Mouse (Mus musculus): ENCODE data around the gene Aff1. TPM values are rescaled to one million over a fixed set of nuclear protein-coding genes. Genes with fewer than 3 reads are reported as not detected.

The Aff1 gene
- polyA plus RNA-seq, 1 experiment: 12.9 TPM

- Histone ChIP-seq H3K9me3 (ENCODE audit: control insufficient read depth, low read length) (no peaks in the 10 kb centered on the region), H3K4me1 (ENCODE audit: control insufficient read depth) (peaks cover 3% of the 10 kb centered on the region), H3K4me3 (replicated peaks) (no peak overlapping the region), H3K36me3 (ENCODE audit: control insufficient read depth) (no peaks in the 10 kb centered on the region), H3K27me3 (ENCODE audit: control insufficient read depth) (peaks cover 40% of the 10 kb centered on the region)
- TF ChIP-seq TAL1 (IDR thresholded peaks at IDR 0.05; ENCODE audit: low read length): no peak
- TF ChIP-seq GATA1 (IDR thresholded peaks at IDR 0.05; ENCODE audit: low read length): no peak
Observed at GRCm38 (mm10) chr5:103701466-103701865, 9.3 kb downstream of the Aff1 start.

- Histone ChIP-seq H3K36me3 (ENCODE audit: control insufficient read depth) (no peaks in the 10 kb centered on the region), H3K4me1 (ENCODE audit: control insufficient read depth) (peaks cover 3% of the 10 kb centered on the region), H3K4me3 (replicated peaks) (no peak overlapping the region), H3K27me3 (ENCODE audit: control insufficient read depth) (peaks cover 30% of the 10 kb centered on the region), H3K9me3 (ENCODE audit: control insufficient read depth, low read length) (no peaks in the 10 kb centered on the region)
- TF ChIP-seq GATA1 (IDR thresholded peaks at IDR 0.05; ENCODE audit: low read length) (no peak), TAL1 (IDR thresholded peaks at IDR 0.05; ENCODE audit: low read length) (no peak)
Observed at GRCm38 (mm10) chr5:103702527-103702926, 10.4 kb downstream of the Aff1 start.

GRCm38 (mm10) chr5:103705331-103705730, 13.2 kb downstream of the Aff1 start:
- no peak for TF ChIP-seq GATA1 (IDR thresholded peaks at IDR 0.05; ENCODE audit: low read length)
- TF ChIP-seq TAL1 (IDR thresholded peaks at IDR 0.05; ENCODE audit: low read length): no peak
- Histone ChIP-seq H3K9me3 (ENCODE audit: control insufficient read depth, low read length) (no peaks in the 10 kb centered on the region), H3K36me3 (ENCODE audit: control insufficient read depth) (no peaks in the 10 kb centered on the region), H3K4me1 (ENCODE audit: control insufficient read depth) (peaks cover 14% of the 10 kb centered on the region), H3K4me3 (replicated peaks) (no peak overlapping the region), H3K27me3 (ENCODE audit: control insufficient read depth) (peaks cover 10% of the 10 kb centered on the region)

GRCm38 (mm10) chr5:103705874-103706273, 13.7 kb downstream of the Aff1 start:
- peaks cover 14% of the 10 kb centered on the region for H3K4me1 ChIP-seq (ENCODE audit: control insufficient read depth)
- H3K36me3 ChIP-seq (ENCODE audit: control insufficient read depth): no peaks in the 10 kb centered on the region
- H3K9me3 ChIP-seq (ENCODE audit: control insufficient read depth, low read length): no peaks in the 10 kb centered on the region
- H3K4me3 ChIP-seq (replicated peaks): no peak overlapping the region
- TF ChIP-seq GATA1 (IDR thresholded peaks at IDR 0.05; ENCODE audit: low read length): no peak
- no peak for TF ChIP-seq TAL1 (IDR thresholded peaks at IDR 0.05; ENCODE audit: low read length)
- H3K27me3 ChIP-seq (ENCODE audit: control insufficient read depth): peaks cover 6% of the 10 kb centered on the region

GRCm38 (mm10) chr5:103709044-103709443, 16.9 kb downstream of the Aff1 start:
- no peak for TF ChIP-seq TAL1 (IDR thresholded peaks at IDR 0.05; ENCODE audit: low read length)
- no peak for TF ChIP-seq GATA1 (IDR thresholded peaks at IDR 0.05; ENCODE audit: low read length)
- Histone ChIP-seq H3K4me3 (replicated peaks) (no peak overlapping the region), H3K36me3 (ENCODE audit: control insufficient read depth) (no peaks in the 10 kb centered on the region)

GRCm38 (mm10) chr5:103711886-103712285, 19.7 kb downstream of the Aff1 start:
- Histone ChIP-seq H3K4me3 (replicated peaks) (no peak overlapping the region), H3K27me3 (ENCODE audit: control insufficient read depth) (peaks cover 13% of the 10 kb centered on the region), H3K9me3 (ENCODE audit: control insufficient read depth, low read length) (no peaks in the 10 kb centered on the region), H3K36me3 (ENCODE audit: control insufficient read depth) (no peaks in the 10 kb centered on the region), H3K4me1 (ENCODE audit: control insufficient read depth) (peaks cover 12% of the 10 kb centered on the region)
- TF ChIP-seq TAL1 (IDR thresholded peaks at IDR 0.05; ENCODE audit: low read length) (no peak), GATA1 (IDR thresholded peaks at IDR 0.05; ENCODE audit: low read length) (no peak)

More at GRCm38 (mm10) chr5:103709044-103709443, 16.9 kb downstream of the Aff1 start:
- peaks cover 14% of the 10 kb centered on the region for H3K4me1 ChIP-seq (ENCODE audit: control insufficient read depth)
- no peaks in the 10 kb centered on the region for H3K9me3 ChIP-seq (ENCODE audit: control insufficient read depth, low read length)
- H3K27me3 ChIP-seq (ENCODE audit: control insufficient read depth): peaks cover 11% of the 10 kb centered on the region

- TF ChIP-seq GATA1 (IDR thresholded peaks at IDR 0.05; ENCODE audit: low read length) (no peak), TAL1 (IDR thresholded peaks at IDR 0.05; ENCODE audit: low read length) (no peak)
- Histone ChIP-seq H3K4me3 (replicated peaks) (no peak overlapping the region), H3K4me1 (ENCODE audit: control insufficient read depth) (peaks cover 12% of the 10 kb centered on the region), H3K36me3 (ENCODE audit: control insufficient read depth) (no peaks in the 10 kb centered on the region), H3K27me3 (ENCODE audit: control insufficient read depth) (peaks cover 24% of the 10 kb centered on the region), H3K9me3 (ENCODE audit: control insufficient read depth, low read length) (no peaks in the 10 kb centered on the region)
Observed at GRCm38 (mm10) chr5:103713422-103713821, 21.2 kb downstream of the Aff1 start.

GRCm38 (mm10) chr5:103714943-103715342, 22.8 kb downstream of the Aff1 start:
- Histone ChIP-seq H3K36me3 (ENCODE audit: control insufficient read depth) (no peaks in the 10 kb centered on the region), H3K4me3 (replicated peaks) (no peak overlapping the region), H3K27me3 (ENCODE audit: control insufficient read depth) (peaks cover 38% of the 10 kb centered on the region), H3K4me1 (ENCODE audit: control insufficient read depth) (peaks cover 3% of the 10 kb centered on the region), H3K9me3 (ENCODE audit: control insufficient read depth, low read length) (no peaks in the 10 kb centered on the region)
- TF ChIP-seq TAL1 (IDR thresholded peaks at IDR 0.05; ENCODE audit: low read length) (no peak), GATA1 (IDR thresholded peaks at IDR 0.05; ENCODE audit: low read length) (no peak)

- Histone ChIP-seq H3K36me3 (ENCODE audit: control insufficient read depth) (no peaks in the 10 kb centered on the region), H3K4me1 (ENCODE audit: control insufficient read depth) (peaks cover 4% of the 10 kb centered on the region), H3K4me3 (replicated peaks) (no peak overlapping the region), H3K9me3 (ENCODE audit: control insufficient read depth, low read length) (no peaks in the 10 kb centered on the region), H3K27me3 (ENCODE audit: control insufficient read depth) (peaks cover 42% of the 10 kb centered on the region)
- TF ChIP-seq GATA1 (IDR thresholded peaks at IDR 0.05; ENCODE audit: low read length) (no peak), TAL1 (IDR thresholded peaks at IDR 0.05; ENCODE audit: low read length) (no peak)
Observed at GRCm38 (mm10) chr5:103716824-103717342, 24.7 kb downstream of the Aff1 start.

- Histone ChIP-seq H3K9me3 (ENCODE audit: control insufficient read depth, low read length) (no peaks in the 10 kb centered on the region), H3K27me3 (ENCODE audit: control insufficient read depth) (peaks cover 43% of the 10 kb centered on the region), H3K36me3 (ENCODE audit: control insufficient read depth) (no peaks in the 10 kb centered on the region), H3K4me3 (replicated peaks) (no peak overlapping the region), H3K4me1 (ENCODE audit: control insufficient read depth) (peaks cover 4% of the 10 kb centered on the region)
- TF ChIP-seq TAL1 (IDR thresholded peaks at IDR 0.05; ENCODE audit: low read length) (no peak), GATA1 (IDR thresholded peaks at IDR 0.05; ENCODE audit: low read length) (no peak)
Observed at GRCm38 (mm10) chr5:103719131-103719530, 27.0 kb downstream of the Aff1 start.
